Mouse (Mus musculus) brown adipose tissue, adult 24 weeks (tissue): ENCODE results near the gene Adgrb3. TPM values are rescaled to one million over a fixed set of nuclear protein-coding genes. Genes with fewer than 3 reads are reported as not detected.
"Not testable (repeated sequence)": the region's sequence is repeated elsewhere in the genome, so short reads cannot be mapped to it uniquely, and the experiment has no call there.

Experiments
- H3K27ac ChIP-seq: fragments of 200-500 bp; replicated peaks from 2 replicates; pipeline ENCODE4 v1.5.1; 2012; ENCODE audit warnings: low read depth, mild to moderate bottlenecking, low read length
- H3K4me1 ChIP-seq: fragments of 200-500 bp; 2 replicates; pipeline ENCODE4 v1.6.1; 2012; ENCODE audit warnings: low read length, mixed read lengths; ENCODE audit not compliant: control insufficient read depth, insufficient read depth, insufficient read length
- H3K4me3 ChIP-seq: fragments of 200-500 bp; 2 replicates; pipeline ENCODE4 v1.5.1; 2012; ENCODE audit warnings: low read depth, mild to moderate bottlenecking, low read length, moderate library complexity; ENCODE audit not compliant: insufficient read depth
- polyA plus RNA-seq: library from polyadenylated mRNA; stranded (reverse); fragments of >200 nt; gene quantifications from 2 replicates; pipeline ENCODE4 v1.2.4, GENCODE M21; 2012; ENCODE audit not compliant: missing spikeins, insufficient read depth, insufficient read length

Adgrb3 gene
- polyA plus RNA-seq, 1 experiment = not detected

DNA sequence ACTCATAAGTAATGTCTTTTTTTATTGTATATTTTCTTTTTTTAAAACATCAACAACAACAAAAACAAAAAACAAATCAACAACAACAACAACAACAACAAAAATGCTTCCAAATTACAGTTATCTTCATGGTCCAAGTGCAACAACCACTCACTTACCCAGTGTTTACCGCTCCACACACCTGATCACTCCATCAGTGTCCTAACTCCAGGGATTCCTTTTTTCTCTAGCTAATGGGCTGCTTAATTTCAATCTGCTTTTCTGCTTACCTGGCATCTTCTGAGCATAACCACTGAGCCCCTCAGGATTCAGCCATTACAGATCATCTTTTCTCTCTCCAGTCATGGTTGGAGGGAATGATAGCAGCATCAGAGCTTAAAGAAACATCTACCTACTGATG is 176.8 kb downstream of the Adgrb3 start:
- H3K27ac ChIP-seq = no peak overlapping the region
- no peaks in the 10 kb centered on the region for H3K4me1 ChIP-seq
- H3K4me3 ChIP-seq = no peak overlapping the region

- H3K27ac ChIP-seq = no peak overlapping the region
- no peak overlapping the region for H3K4me3 ChIP-seq
- H3K4me1 ChIP-seq = no peaks in the 10 kb centered on the region
Observed at GRCm38 (mm10) chr1:25644256-25644655, 185.3 kb downstream of the Adgrb3 start.

DNA sequence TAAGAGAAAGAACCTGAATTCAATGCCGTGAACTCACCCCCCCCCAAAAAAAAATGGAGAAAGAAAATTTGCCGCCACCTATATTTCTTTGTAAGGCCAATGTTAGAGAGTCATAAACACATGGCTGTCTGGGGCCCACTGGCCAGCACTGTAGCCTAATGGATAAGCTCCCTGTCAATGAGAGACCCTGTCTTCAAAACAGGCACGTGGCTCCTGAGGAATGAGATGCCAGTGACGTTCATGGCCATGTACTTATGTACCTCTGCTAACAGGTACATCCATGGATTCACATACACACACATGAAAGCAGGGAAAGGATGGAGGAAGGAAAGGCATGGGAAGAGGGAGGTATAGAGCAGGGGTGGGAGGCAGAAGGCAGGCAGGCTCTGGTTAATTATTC is 208.0 kb downstream of the Adgrb3 start:
- Histone ChIP-seq H3K4me1 (no peaks in the 10 kb centered on the region), H3K4me3 (no peak overlapping the region), H3K27ac (no peak overlapping the region)

DNA sequence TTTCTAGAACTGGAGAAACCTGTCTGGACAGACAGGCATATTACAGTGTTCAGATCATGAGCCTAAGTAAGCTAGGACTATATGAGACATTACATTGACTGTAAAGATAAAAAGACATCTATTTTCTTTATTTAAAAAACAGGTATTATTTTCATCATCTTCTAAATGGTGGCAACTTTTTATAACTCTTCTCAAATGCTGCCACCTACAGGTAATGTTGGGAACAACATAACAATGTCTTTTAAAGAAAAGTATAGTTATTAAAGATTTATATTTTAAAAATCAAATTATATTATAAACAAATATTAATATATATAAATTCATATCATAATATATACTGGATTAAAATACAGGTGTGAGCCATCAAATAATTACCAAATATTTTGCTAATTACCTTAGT is 212.6 kb downstream of the Adgrb3 start:
- no peak overlapping the region for H3K4me3 ChIP-seq
- no peaks in the 10 kb centered on the region for H3K4me1 ChIP-seq
- H3K27ac ChIP-seq = no peak overlapping the region

- H3K4me1 ChIP-seq, H3K27ac ChIP-seq: not testable (repeated sequence)
Observed at GRCm38 (mm10) chr1:25610776-25611175, 218.7 kb downstream of the Adgrb3 start.

GRCm38 (mm10) chr1:25598941-25599340 is 230.6 kb downstream of the Adgrb3 start:
- Histone ChIP-seq H3K4me1 (no peaks in the 10 kb centered on the region), H3K4me3 (no peak overlapping the region), H3K27ac (no peak overlapping the region)

More at GRCm38 (mm10) chr1:25610776-25611175, 218.7 kb downstream of the Adgrb3 start:
- H3K4me3 ChIP-seq = not testable (repeated sequence)

GRCm38 (mm10) chr1:25588568-25589118 is 240.9 kb downstream of the Adgrb3 start:
- Histone ChIP-seq H3K4me3 (no peak overlapping the region), H3K27ac (no peak overlapping the region), H3K4me1 (no peaks in the 10 kb centered on the region)

DNA sequence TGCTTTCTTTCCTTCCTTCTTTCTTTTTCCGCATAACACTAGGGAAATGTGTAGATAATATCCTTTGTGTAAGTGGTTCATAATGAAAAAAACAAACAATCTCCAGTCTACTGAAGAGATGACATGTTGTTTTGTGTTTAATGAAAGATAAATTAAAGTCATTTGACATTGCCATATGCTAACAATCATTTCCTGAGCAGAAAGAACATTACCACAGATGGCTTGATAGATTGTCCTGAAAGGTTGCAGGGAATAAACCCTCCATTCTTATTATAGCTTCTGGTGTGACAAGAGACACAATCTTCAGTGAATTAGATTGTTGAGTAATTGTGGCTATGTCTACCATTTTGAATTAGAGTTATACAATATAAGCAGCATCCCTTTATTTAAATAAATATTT is 247.8 kb downstream of the Adgrb3 start:
- H3K27ac ChIP-seq = no peak overlapping the region
- no peak overlapping the region for H3K4me3 ChIP-seq
- H3K4me1 ChIP-seq = no peaks in the 10 kb centered on the region

DNA sequence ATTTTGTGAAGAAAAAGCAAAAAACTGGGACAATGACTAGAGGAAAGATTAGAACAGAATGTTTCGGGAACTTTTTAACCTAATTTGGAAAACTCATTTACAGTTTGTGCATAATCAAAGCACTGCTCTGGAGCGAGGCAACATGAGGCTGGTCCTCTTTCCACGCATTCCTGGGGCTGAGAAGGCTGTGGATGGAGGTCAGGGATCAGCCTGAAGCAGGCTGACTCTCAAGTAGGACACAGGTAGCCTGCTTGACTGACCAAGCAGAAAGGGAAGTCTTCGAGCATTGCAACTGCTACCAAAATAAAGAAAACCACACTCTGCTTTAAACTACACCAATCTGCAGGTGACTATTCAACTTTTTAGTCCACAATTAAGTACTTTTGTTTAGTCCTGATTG is 251.7 kb downstream of the Adgrb3 start:
- H3K4me3 ChIP-seq = no peak overlapping the region
- no peak overlapping the region for H3K27ac ChIP-seq
- no peaks in the 10 kb centered on the region for H3K4me1 ChIP-seq

- Histone ChIP-seq H3K4me3 (no peak overlapping the region), H3K27ac (no peak overlapping the region), H3K4me1 (no peaks in the 10 kb centered on the region)
Observed at GRCm38 (mm10) chr1:25576598-25576997, 252.9 kb downstream of the Adgrb3 start.

DNA sequence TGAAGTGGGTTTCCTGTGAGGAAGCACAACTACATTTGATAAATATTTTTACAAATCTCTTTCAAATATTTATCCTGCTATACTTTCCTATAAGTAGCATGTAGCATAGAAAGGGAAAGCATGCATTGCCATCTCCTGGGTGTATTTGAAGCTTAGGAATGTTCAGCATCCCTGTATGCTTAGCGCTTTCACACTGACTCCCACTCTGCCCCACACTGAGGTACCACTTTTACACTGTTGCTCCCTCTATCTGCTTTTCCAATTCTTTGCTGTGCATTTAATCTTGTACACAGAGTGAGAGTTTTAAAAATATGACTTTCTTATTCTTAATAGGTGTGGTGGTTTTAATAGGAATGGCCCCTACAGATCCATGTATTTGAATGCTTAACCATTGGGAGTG is 261.4 kb downstream of the Adgrb3 start:
- Histone ChIP-seq H3K4me3 (no peak overlapping the region), H3K4me1 (no peaks in the 10 kb centered on the region), H3K27ac (no peak overlapping the region)

DNA sequence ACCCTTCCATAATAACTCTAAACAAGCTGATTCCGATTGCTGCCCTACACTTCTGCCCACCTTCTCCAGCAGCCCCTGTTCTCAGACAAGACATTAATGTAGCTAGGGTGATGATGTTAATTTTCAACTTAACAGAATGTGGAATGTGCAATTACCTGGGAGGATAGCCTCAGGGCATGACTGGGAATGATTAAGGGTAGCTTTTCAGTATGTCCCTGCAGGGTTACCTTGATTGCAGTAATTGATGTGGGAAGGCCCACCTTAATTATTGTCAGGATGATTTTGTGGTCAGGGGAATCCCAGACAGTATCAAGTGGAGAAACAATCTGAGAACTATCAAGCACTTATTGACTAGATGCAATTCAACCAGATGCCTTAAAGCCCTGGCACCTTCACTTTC is 283.4 kb downstream of the Adgrb3 start:
- Histone ChIP-seq H3K4me1 (no peaks in the 10 kb centered on the region), H3K27ac (no peak overlapping the region), H3K4me3 (no peak overlapping the region)

GRCm38 (mm10) chr1:25543915-25544314 is 285.6 kb downstream of the Adgrb3 start:
- H3K4me3 ChIP-seq = no peak overlapping the region
- H3K4me1 ChIP-seq = no peaks in the 10 kb centered on the region
- H3K27ac ChIP-seq = no peak overlapping the region

DNA sequence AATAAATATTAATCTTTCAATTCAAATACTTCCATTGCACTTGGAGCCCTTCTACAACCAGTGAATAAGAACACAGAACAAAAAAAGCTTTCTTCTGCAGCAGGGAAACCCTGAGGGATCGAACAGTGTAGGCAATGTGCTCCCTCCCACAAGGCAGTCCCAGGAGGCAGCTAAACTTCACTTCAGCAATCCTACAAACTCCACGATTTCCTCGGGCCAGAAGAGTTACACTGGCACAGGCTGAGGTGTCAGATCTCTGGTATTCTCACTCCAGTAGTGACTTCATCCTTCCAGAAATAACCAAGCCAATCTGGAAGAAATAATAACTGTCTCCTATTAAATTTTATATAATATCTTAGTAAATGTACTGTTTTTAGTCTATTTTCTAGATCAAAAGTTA is 286.6 kb downstream of the Adgrb3 start:
- Histone ChIP-seq H3K4me1 (no peaks in the 10 kb centered on the region), H3K27ac (no peak overlapping the region), H3K4me3 (no peak overlapping the region)

DNA sequence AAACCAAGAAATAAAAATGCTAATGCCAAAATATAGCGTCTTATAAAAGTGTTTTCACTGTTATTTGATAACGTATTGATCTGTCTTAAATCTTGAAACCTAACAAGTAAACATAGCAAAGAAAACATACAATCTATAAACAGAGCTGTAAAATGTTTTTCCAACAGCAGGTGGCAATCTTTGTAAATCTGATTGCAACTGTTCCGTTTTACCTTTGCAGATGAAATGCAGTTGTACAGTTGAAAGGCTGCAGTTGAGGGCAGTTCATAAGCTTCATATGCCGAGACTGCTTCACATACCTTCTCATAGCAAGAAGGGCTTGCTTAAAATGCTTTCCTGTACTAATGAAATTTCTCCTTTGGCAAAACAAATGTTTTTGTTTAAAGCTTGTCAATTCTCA is 302.5 kb downstream of the Adgrb3 start:
- Histone ChIP-seq H3K4me1 (no peaks in the 10 kb centered on the region), H3K27ac (no peak overlapping the region), H3K4me3 (no peak overlapping the region)

- Histone ChIP-seq H3K4me3 (no peak overlapping the region), H3K27ac (no peak overlapping the region), H3K4me1 (no peaks in the 10 kb centered on the region)
Observed at GRCm38 (mm10) chr1:25510321-25511055, 319.0 kb downstream of the Adgrb3 start.
